Mouse (Mus musculus): ENCODE measurements around the gene Dpy30. TPM values are rescaled to one million over a fixed set of nuclear protein-coding genes. Genes with fewer than 3 reads are reported as not detected.

Dpy30 gene
- polyA plus RNA-seq, 1 experiment from 2014 or later = 215 TPM

DNA sequence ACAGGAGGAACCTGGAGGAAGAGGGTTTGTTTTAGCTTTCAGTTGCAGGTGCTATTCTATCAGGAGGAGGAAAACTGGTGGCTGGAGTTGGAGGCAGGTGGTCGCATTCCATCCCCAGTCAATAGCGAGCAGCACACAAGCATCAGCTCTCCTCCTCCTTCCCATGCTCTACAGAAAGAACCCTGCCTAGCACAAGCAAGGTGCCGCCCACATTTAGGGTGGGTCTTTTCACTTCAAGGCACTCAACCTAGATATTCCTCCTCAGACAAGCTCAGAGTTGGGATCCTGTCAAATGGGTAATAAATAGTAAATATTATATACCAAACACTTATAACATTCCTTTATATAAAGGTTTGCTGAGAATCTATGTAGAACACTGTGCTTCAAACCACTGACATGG, 33.5 kb downstream of the Dpy30 start:
- no peaks in the 10 kb centered on the region for H3K36me3 ChIP-seq (ENCODE audit: control insufficient read depth, insufficient read depth, low read length)
- H3K4me1 ChIP-seq (ENCODE audit: control insufficient read depth, insufficient read depth, low read length) = peaks cover 15% of the 10 kb centered on the region; the same call in 1 of the 2 replicates
- H3K9me3 ChIP-seq (ENCODE audit: control insufficient read depth, low read depth, low read length) = no peaks in the 10 kb centered on the region
- 60% methylated on average over 3 of the region's 3 CpGs for WGBS
- no peak overlapping the region for H3K4me3 ChIP-seq (ENCODE audit: low read depth, low read length)
- H3K9ac ChIP-seq (replicated peaks; ENCODE audit: low read depth, low read length) = no peak overlapping the region
- H3K4me2 ChIP-seq (replicated peaks; ENCODE audit: low read depth, low read length) = no peak overlapping the region
- no peak overlapping the region for H3K27ac ChIP-seq (ENCODE audit: low read length)
- no peaks in the 10 kb centered on the region for H3K27me3 ChIP-seq (ENCODE audit: control insufficient read depth, insufficient read depth, low read length)
- ATAC-seq (ENCODE audit: insufficient number of reproducible peaks, insufficient read depth, low FRiP score, low read depth) = no peak

DNA sequence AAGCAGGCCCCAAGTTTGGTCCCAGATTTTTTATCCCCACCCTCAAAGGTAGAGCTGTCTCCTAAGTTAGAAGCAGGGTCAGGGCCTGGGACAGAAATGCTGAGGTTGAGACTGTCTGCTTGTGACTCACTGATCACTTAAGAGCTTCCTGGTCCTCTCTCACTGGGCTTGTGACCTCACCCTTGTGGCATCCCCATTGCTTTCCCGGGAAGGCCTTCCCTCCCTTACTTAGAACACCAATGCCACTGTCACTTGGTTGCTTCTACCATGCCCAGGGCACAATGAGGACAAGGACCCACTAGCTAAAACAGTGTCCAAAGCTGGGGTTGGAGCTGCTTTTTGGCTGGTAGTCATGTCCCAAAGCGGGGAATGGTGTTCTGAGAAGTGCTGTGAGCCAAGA, 35.1 kb downstream of the Dpy30 start:
- no peak for ATAC-seq (ENCODE audit: insufficient number of reproducible peaks, insufficient read depth, low FRiP score, low read depth)
- Histone ChIP-seq H3K9ac (replicated peaks; ENCODE audit: low read depth, low read length) (no peak overlapping the region), H3K9me3 (ENCODE audit: control insufficient read depth, low read depth, low read length) (no peaks in the 10 kb centered on the region), H3K4me2 (replicated peaks; ENCODE audit: low read depth, low read length) (no peak overlapping the region), H3K4me1 (ENCODE audit: control insufficient read depth, insufficient read depth, low read length) (peaks cover 15% of the 10 kb centered on the region; the same call in 1 of the 2 replicates), H3K27ac (ENCODE audit: low read length) (no peak overlapping the region), H3K4me3 (ENCODE audit: low read depth, low read length) (no peak overlapping the region), H3K27me3 (ENCODE audit: control insufficient read depth, insufficient read depth, low read length) (no peaks in the 10 kb centered on the region), H3K36me3 (ENCODE audit: control insufficient read depth, insufficient read depth, low read length) (no peaks in the 10 kb centered on the region)
- 85% methylated on average over 2 of the region's 2 CpGs for WGBS

DNA sequence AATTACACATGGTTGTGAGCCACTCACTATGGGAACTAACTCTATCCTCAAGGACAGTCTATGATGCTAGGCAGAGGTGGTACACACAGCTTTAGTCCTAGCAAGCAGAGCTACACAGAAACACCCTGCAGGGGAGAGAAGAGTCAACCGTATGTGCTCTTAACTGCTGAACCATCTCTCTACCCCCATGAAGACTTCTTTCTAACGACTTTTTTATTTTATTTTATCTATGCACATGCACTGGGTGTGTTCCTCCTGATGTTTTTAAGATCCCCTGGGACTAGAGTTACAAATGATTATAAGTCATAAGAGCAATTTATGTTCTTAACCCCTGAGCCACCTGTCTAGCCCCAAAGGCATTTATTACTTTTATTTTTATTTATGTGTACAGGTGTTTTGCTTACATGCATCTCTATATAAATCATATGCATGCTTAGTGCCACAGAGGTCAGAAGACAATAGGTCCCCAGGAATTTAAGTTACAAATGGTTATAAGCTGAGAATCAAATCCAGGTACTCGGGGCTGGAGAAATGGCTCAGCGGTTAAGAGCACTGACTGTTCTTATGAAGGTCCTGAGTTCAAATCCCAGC, 37.5 kb downstream of the Dpy30 start:
- no peaks in the 10 kb centered on the region for H3K36me3 ChIP-seq (ENCODE audit: control insufficient read depth, insufficient read depth, low read length)
- no peaks in the 10 kb centered on the region for H3K9me3 ChIP-seq (ENCODE audit: control insufficient read depth, low read depth, low read length)
- ATAC-seq (ENCODE audit: insufficient number of reproducible peaks, insufficient read depth, low FRiP score, low read depth) = no peak
- no peaks in the 10 kb centered on the region for H3K27me3 ChIP-seq (ENCODE audit: control insufficient read depth, insufficient read depth, low read length)
- no peak overlapping the region for H3K9ac ChIP-seq (replicated peaks; ENCODE audit: low read depth, low read length)
- H3K27ac ChIP-seq (ENCODE audit: low read length) = no peak overlapping the region
- 75% methylated on average over 4 of the region's 4 CpGs for WGBS
- H3K4me1 ChIP-seq (ENCODE audit: control insufficient read depth, insufficient read depth, low read length) = peaks cover 6% of the 10 kb centered on the region; the same call in 1 of the 2 replicates
- H3K4me2 ChIP-seq (replicated peaks; ENCODE audit: low read depth, low read length) = no peak overlapping the region
- no peak overlapping the region for H3K4me3 ChIP-seq (ENCODE audit: low read depth, low read length)

DNA sequence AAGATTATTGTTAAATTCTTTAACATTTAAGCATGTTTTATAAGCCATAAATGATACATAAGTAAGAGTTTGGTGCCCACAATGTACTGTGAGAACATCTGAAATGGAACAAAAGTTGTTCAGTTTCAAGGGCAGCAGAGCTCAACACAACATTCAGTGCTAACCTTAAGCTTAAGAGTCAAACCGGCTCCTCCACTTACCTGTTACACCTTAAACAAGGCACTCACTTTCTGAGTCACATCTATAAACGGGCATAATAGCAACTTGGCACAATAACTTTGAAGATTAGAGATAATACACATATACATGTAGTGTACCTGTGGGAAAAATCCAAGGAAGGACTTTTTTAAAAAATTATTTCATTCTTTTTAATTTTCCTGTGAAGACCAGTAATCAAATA, 38.0 kb downstream of the Dpy30 start:
- Histone ChIP-seq H3K27ac (ENCODE audit: low read length) (no peak overlapping the region), H3K4me2 (replicated peaks; ENCODE audit: low read depth, low read length) (no peak overlapping the region), H3K4me1 (ENCODE audit: control insufficient read depth, insufficient read depth, low read length) (0 out of 2 replicates have a peak, but pooled peaks cover under 1% of the 10 kb centered on the region), H3K9me3 (ENCODE audit: control insufficient read depth, low read depth, low read length) (no peaks in the 10 kb centered on the region), H3K9ac (replicated peaks; ENCODE audit: low read depth, low read length) (no peak overlapping the region), H3K27me3 (ENCODE audit: control insufficient read depth, insufficient read depth, low read length) (no peaks in the 10 kb centered on the region), H3K4me3 (ENCODE audit: low read depth, low read length) (no peak overlapping the region), H3K36me3 (ENCODE audit: control insufficient read depth, insufficient read depth, low read length) (no peaks in the 10 kb centered on the region)
- 60% methylated on average over 2 of the region's 2 CpGs for WGBS
- no peak for ATAC-seq (ENCODE audit: insufficient number of reproducible peaks, insufficient read depth, low FRiP score, low read depth)

DNA sequence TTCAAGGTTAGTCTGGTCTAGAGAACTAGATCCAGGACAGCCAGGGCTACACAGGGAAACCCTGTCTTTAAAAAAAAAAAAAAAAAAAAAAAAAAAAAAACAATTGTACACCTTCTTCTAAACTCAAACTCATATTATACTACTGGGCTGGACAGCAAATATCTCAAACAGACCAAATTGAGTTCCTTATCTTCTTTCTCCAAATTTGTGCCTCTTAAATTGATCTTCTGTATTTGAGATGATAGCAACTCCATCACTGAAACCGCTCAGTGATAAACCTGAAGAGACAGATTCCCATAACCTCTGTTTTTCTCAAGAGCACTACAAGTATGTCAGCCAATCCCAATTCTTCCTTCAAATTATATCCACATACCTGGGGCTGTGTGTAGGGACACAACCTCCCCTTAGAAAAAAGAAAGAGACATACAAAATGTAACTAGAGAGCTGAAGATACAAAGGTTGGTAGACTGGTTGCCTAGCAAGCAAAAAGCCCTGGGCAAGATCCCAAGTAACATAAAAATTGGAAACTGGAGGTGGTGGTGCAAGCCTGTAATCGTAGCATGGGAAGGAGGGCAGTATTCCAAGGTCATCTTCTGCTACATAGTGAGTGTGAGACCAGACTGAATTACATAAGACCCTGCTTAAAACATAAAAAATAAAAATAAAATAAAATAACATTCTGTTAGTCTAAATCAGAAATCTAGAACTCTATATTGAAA, 39.2 kb downstream of the Dpy30 start:
- no peak overlapping the region for H3K27ac ChIP-seq (ENCODE audit: low read length)
- H3K9ac ChIP-seq (replicated peaks; ENCODE audit: low read depth, low read length) = no peak overlapping the region
- 85% methylated on average over 2 of the region's 2 CpGs for WGBS
- H3K4me2 ChIP-seq (replicated peaks; ENCODE audit: low read depth, low read length) = no peak overlapping the region
- H3K36me3 ChIP-seq (ENCODE audit: control insufficient read depth, insufficient read depth, low read length) = no peaks in the 10 kb centered on the region
- H3K4me3 ChIP-seq (ENCODE audit: low read depth, low read length) = no peak overlapping the region
- no peaks in the 10 kb centered on the region for H3K9me3 ChIP-seq (ENCODE audit: control insufficient read depth, low read depth, low read length)
- ATAC-seq (ENCODE audit: insufficient number of reproducible peaks, insufficient read depth, low FRiP score, low read depth) = no peak
- H3K27me3 ChIP-seq (ENCODE audit: control insufficient read depth, insufficient read depth, low read length) = no peaks in the 10 kb centered on the region
- H3K4me1 ChIP-seq (ENCODE audit: control insufficient read depth, insufficient read depth, low read length) = no peaks in the 10 kb centered on the region

DNA sequence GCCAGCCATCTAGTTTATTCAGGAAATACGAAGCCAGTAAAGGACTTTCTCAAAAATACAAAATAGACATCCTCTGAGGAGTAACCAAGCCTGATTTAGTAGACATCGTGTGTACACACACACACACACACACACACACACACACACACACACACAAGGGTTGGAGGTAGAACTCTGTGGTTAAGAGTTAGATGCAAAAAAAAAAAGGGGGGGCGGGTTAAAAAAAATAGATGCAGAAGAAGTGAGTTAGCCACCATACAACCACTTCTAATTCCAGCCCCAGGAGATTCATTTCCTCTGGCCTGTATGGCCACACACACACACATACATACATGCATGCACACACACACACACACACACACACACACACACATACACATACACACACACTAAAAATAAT, 41.7 kb downstream of the Dpy30 start:
- Histone ChIP-seq H3K9me3 (ENCODE audit: control insufficient read depth, low read depth, low read length) (no peaks in the 10 kb centered on the region), H3K27ac (ENCODE audit: low read length) (no peak overlapping the region), H3K36me3 (ENCODE audit: control insufficient read depth, insufficient read depth, low read length) (no peaks in the 10 kb centered on the region), H3K9ac (replicated peaks; ENCODE audit: low read depth, low read length) (no peak overlapping the region), H3K27me3 (ENCODE audit: control insufficient read depth, insufficient read depth, low read length) (no peaks in the 10 kb centered on the region), H3K4me3 (ENCODE audit: low read depth, low read length) (no peak overlapping the region), H3K4me2 (replicated peaks; ENCODE audit: low read depth, low read length) (no peak overlapping the region), H3K4me1 (ENCODE audit: control insufficient read depth, insufficient read depth, low read length) (0 out of 2 replicates have a peak, but pooled peaks cover 4% of the 10 kb centered on the region)
- 96% methylated on average over 3 of the region's 3 CpGs for WGBS
- ATAC-seq (ENCODE audit: insufficient number of reproducible peaks, insufficient read depth, low FRiP score, low read depth) = no peak

DNA sequence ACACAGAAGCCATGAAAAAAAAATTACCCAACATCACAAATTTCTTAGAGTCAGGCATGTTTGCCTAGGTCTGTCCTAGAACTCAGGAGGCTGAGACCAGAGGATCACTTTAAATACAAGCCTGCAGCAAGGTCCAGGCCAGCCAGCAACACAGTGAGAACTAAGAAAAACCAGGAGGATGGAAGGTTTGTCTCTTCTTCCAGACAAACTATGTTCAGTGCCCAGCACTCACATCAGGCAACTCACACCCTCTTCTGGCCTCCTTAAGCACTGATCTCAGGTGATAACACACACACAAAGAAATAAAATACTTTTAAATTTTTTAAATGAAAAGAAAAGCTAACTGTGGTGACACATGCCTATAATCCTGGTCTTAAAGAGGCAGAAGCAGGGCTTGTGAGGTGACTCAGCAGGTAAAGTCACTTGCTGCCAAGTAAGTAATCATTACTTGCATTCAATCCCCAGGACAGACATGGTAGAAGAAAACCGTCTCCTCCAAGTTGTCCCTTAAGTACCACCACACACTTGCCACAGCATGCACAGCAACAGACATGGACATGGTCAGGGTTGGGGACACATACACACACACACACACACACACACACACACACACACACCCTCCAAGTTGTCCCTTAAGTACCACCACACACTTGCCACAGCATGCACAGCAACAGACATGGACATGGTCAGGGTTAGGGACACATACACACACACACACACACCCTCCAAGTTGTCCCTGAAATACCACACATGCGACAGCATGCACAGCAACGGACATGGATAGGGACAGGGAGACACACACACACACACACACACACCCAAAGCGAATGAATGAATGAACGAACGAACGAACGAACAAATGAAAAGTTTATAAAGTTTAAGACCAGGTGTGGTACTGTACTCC, 44.5 kb downstream of the Dpy30 start:
- Histone ChIP-seq H3K27me3 (ENCODE audit: control insufficient read depth, insufficient read depth, low read length) (no peaks in the 10 kb centered on the region), H3K9me3 (ENCODE audit: control insufficient read depth, low read depth, low read length) (no peaks in the 10 kb centered on the region), H3K4me2 (replicated peaks; ENCODE audit: low read depth, low read length) (no peak overlapping the region), H3K36me3 (ENCODE audit: control insufficient read depth, insufficient read depth, low read length) (no peaks in the 10 kb centered on the region), H3K27ac (ENCODE audit: low read length) (no peak overlapping the region), H3K4me1 (ENCODE audit: control insufficient read depth, insufficient read depth, low read length) (0 out of 2 replicates have a peak, but pooled peaks cover 4% of the 10 kb centered on the region), H3K9ac (replicated peaks; ENCODE audit: low read depth, low read length) (no peak overlapping the region), H3K4me3 (ENCODE audit: low read depth, low read length) (no peak overlapping the region)
- 0 out of 2 replicates have a peak, but pooled peaks have one; percentile 10 for ATAC-seq (ENCODE audit: insufficient number of reproducible peaks, insufficient read depth, low FRiP score, low read depth)
- WGBS = 94% methylated on average over 8 of the region's 8 CpGs

DNA sequence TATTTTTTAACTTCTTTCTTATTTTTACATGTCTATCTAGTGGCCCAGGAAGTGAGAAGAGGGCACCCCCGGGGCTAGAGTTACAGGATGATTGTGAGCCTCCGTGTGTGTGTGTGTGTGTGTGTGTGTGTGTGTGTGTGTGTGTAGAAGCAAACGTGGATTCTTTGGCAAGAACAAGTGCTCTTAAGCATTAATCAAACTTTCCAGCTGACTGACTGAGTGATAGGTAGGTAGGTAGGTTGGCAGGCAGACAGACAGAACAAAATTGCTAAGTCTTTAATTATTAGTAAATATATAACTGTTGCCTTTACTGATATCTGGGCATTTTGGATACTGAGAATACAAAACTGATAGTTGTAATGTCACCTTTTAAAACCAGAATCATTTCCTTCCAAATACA, 49.3 kb downstream of the Dpy30 start:
- Histone ChIP-seq H3K4me1 (ENCODE audit: control insufficient read depth, insufficient read depth, low read length) (0 out of 2 replicates have a peak, but pooled peaks cover 4% of the 10 kb centered on the region), H3K27ac (ENCODE audit: low read length) (no peak overlapping the region), H3K9me3 (ENCODE audit: control insufficient read depth, low read depth, low read length) (no peaks in the 10 kb centered on the region), H3K4me3 (ENCODE audit: low read depth, low read length) (no peak overlapping the region), H3K36me3 (ENCODE audit: control insufficient read depth, insufficient read depth, low read length) (no peaks in the 10 kb centered on the region), H3K9ac (replicated peaks; ENCODE audit: low read depth, low read length) (no peak overlapping the region), H3K4me2 (replicated peaks; ENCODE audit: low read depth, low read length) (no peak overlapping the region), H3K27me3 (ENCODE audit: control insufficient read depth, insufficient read depth, low read length) (no peaks in the 10 kb centered on the region)
- no peak for ATAC-seq (ENCODE audit: insufficient number of reproducible peaks, insufficient read depth, low FRiP score, low read depth)
- WGBS = 67% methylated on average over 3 of the region's 3 CpGs

Data from stomach, embryonic 14.5 days (tissue).